Mouse (Mus musculus) spleen, postnatal 4 days (tissue): Measurements from ENCODE around the gene Cpeb4.

ENCODE experiments used
- DNase-seq, 2 experiments: peaks; one replicate each; pipeline ENCODE4 v3.0.0; 2022; ENCODE audit warnings: low spot score in 2 of 2

Gene Cpeb4

GRCm38 (mm10) chr11:31896905-31897304, 24.9 kb downstream of the Cpeb4 start:
- peak in 1 of 2 experiments; percentile 38 for DNase-seq

DNA sequence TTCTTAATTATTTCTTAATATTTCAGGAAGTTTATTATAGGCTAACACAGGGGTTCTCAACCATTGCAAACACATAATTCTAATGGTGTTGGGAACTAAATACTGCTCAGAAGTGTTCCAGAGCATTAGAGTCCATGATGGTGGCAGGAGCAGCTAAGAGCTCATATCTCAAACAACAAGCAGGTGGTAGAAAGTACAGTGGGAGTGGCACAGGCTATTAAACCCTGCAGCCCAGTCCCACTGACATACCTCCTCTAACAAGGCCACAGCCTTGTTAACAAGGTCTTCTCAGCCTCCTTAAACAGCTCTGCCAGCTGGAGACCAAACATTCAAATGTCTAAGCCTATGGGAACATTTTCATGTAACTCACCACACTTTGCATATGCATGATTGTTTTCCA, 27.2 kb downstream of the Cpeb4 start:
- no peak for DNase-seq

DNA sequence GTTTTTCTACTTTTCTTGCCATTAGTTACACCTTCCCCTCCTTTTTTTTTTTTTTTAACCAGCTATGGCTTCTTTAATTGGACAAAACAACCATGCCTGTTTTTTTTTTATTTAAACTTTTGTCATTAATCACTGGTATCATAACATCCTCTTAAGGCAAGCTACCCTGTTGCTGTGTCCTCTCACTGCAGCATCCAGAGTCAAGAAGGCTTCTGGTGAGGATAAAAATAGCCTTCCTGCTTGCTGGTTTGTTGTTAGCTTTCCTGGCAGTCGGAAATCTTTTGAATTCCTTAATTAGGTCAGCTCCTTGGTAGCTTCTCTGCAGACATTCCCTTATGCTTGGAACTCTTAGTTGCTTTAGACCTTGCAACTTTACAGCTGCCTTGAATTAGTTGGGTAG, 28.7 kb downstream of the Cpeb4 start:
- DNase-seq, result no peak

DNA sequence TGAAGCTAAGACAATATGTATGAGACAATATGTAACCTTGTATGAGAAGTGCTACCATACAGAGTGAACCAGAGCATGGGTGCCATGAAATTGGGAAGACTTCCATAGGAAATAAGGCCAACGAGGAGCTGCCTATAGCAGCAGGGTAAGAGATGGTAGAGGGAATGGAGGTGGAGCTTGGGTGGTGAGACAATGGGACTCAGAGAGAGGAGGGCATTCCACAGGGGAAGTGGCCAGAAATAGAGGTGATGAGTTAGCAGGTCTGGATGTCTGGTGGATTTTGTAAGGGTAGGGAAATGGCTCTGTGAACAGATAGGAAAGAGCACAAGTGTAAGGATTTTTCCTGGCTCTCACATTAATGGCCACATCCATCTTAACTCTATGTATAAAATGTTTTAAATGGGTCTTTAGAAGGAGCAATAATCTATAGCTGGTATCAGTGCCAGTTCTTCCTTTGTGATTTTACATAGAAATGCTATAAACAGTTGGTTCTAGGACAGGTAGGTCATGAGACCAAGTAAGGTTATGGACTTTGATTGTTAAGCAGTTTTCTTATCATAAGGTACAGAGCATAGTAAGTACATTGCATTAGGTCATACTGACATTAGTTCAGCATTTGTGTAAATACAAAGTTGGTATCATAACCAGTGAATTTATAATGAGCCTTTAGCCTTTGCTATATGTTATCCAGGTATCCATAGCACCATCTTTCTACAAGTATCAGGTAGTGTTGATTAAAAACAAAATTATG, 30.4 kb downstream of the Cpeb4 start:
- DNase-seq, result no peak

DNA sequence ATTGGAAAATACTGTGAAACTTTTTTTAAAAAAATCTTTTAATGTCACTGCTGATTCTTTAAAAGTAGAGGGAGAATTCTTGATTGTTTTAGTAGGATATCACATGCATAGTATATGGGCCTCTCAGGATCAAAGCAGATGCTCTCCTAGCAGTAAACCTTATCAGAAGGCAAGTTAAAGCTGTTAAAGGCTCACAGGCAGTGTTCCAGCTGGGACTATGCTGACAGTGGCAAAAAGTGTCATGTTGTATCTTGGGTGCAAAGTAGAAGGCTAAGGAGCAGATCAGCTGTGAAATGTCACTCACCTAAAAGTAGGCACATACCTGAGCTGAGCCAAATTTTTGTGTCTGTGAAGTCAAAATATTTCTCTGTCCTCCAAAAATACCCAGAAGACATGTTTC, 34.5 kb downstream of the Cpeb4 start:
- DNase-seq, result no peak

GRCm38 (mm10) chr11:31907650-31908049, 35.6 kb downstream of the Cpeb4 start:
- DNase-seq, result no peak

- DNase-seq, result no peak
These were observed 40.9 kb downstream of the Cpeb4 start for GRCm38 (mm10) chr11:31912958-31913357.

GRCm38 (mm10) chr11:31917769-31918168, 45.8 kb downstream of the Cpeb4 start:
- no peak for DNase-seq

- DNase-seq, result no peak
These were observed 58.0 kb downstream of the Cpeb4 start for GRCm38 (mm10) chr11:31930051-31930450.

GRCm38 (mm10) chr11:31935652-31936051, 63.6 kb downstream of the Cpeb4 start:
- DNase-seq, result no peak

DNA sequence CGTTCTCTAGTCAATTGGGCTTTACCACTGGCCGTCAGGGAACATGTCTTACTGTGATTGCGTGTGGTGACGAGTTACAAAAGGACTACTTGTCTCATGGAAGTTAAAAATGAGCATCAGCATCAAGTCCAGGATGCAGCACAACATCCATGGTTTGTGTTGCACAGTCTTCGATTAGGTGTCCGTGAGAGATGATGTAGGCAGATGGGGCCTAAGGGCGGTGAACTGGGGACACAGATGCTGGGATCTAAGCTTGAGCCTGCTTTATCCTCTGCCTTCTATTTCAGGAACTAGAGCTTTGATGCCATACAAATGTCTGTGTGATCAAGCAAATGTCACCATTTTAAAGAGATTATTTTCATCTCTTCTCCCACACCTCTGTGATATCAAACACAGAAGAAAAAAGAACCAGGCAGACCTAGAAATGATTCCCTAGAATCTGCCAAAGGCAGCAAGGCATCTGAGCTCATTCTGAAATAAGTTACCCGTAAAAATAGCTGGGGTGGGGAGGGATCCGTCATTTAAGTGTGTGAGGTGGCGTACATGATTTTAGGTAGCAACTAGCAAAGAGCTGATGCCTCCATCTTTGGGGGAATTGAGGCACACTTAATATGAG, 65.0 kb downstream of the Cpeb4 start:
- no peak for DNase-seq

DNA sequence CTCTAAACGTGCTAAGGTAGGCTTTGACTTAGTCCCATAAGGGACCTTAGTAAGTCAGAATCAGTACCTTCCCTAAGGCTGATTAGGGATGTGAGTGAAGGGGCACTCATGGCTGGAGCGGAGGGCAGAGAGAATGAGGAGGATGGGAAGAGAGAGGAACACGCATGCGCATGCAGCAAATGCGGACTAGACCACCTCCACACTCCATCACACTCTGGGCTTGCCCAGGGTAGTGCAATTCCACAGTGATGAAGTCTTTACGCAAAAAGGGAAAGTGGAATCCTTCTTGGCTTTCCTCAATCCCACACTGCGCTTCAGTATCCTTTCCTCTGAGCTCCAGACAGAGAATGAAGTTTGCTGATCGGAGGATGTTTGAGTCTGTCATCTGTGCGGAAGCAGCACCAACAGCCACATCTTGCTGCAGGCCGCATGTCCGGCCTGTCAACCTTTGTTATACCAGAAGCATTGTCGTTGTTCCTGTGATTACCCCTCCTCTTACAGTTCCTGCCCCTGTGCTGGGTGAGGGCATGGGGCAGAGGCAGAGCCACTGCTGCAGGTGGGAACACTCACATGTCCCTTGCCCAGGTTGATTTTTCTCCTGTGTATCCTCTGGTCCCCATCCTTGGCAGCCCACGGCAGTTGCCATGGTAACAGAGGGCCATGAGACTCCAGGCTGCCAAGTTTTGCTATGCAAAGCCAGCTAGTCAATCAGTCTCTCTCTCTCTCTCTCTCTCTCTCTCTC, 69.1 kb downstream of the Cpeb4 start:
- DNase-seq, result no peak

GRCm38 (mm10) chr11:31941640-31942638, 69.9 kb downstream of the Cpeb4 start:
- DNase-seq, result no peak

GRCm38 (mm10) chr11:31945471-31945870, 73.5 kb downstream of the Cpeb4 start:
- no peak for DNase-seq

- peak in 1 of 2 experiments; percentile 53 for DNase-seq
These were observed 76.7 kb downstream of the Cpeb4 start for GRCm38 (mm10) chr11:31948462-31949330.

DNA sequence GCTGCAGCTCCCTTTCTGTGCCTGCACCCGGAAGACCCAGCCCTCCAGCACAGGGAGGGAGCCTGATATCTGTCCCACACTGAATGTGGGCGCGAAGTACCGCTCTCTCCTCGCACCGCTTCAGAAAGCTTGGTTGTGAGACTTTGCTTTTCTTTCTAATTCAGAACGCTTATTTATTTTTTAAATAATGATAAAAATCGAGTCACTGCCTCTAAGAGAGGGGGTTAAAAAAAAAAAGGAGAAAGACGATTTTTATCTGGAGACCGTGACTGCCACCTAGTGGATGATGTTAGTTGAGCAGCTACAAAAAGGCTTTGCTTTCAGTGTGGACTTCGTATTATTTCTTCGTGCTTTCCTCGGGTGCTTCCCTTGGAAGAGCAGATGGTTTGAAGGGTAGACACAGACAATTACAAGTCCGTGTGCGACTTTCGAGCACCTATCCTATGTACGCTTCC, 77.3 kb downstream of the Cpeb4 start:
- DNase-seq, result peak; percentile 65 to 83

GRCm38 (mm10) chr11:31960071-31960470, 88.1 kb downstream of the Cpeb4 start:
- peak in 1 of 2 experiments; percentile 14 for DNase-seq

GRCm38 (mm10) chr11:31963993-31964392, 92.0 kb downstream of the Cpeb4 start:
- no peak for DNase-seq

DNA sequence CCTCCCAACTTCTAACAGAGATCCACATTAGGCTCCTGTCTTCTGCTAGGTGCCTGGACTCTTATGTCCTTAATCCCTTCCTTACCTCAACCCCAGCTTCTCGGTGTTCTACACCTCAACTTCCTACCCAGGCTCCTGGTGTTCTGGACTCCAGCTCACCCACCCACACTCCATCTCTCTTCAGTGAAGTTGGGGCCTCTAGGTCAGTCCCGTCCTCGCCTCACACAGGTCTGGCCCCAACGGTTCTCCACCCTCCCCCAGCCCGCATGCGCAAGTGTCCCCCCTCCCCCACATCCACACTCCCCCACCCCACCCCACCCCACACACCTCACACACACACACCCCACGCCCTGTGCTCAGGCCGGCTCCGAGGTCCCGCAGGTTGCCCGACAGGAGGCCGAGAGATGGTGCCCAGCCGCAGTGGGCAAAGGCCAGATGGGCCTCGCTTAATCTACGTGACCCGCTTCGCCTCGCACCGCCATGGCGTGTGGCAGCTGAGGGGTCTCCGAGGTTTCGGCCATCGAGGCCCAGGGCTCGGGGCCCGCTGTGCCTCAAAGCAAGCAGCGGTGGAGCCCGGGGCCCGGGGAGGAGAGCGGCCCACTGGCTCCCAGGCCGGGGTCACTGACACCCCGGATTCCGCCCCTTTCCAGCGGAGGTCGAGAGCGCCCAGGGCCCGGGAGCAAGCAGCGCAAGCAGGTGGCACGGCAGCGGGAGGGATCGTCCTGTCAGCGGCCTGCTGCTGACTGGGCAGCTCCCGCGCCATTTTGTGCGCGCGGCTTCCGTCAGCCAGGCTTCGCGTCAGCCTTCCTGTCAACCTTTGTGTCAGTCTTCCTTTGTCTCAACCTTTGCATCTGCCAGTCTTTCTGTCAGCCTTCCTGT, 93.5 kb downstream of the Cpeb4 start, which contains the start of gene 4930524B15Rik:
4930524B15Rik (plus strand) TSS at position 337 of the 879 bp plus-strand sequence.
- DNase-seq, result no peak
